Mouse (Mus musculus): ENCODE data around the gene Dennd1a. TPM values are rescaled to one million over a fixed set of nuclear protein-coding genes. Genes with fewer than 3 reads are reported as not detected.

Gene Dennd1a
- polyA plus RNA-seq, 1 experiment from 2014 or later = 9.6 TPM

DNA sequence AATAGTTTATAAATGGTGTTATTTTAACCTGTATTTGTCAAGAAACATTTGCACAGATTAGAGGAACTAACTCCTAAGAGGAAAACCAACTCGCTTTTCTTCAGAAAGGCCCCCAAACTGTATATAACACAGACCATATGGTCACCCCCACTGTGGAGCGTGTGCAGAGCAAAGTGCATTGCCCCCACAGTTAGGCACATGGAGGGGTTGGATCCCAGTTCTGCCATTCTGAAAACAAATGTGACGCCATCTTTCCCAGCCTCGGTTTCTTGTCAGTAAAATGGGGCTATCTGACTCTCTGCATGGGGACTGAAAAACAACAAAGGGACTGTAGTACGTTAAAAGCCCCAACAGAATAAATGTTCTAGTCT is 361.1 kb downstream of the Dennd1a start:
- H3K36me3 ChIP-seq (ENCODE audit: control insufficient read depth, insufficient read depth, low read length) = no peaks in the 10 kb centered on the region
- WGBS = 71% methylated on average over 5 of the region's 5 CpGs

DNA sequence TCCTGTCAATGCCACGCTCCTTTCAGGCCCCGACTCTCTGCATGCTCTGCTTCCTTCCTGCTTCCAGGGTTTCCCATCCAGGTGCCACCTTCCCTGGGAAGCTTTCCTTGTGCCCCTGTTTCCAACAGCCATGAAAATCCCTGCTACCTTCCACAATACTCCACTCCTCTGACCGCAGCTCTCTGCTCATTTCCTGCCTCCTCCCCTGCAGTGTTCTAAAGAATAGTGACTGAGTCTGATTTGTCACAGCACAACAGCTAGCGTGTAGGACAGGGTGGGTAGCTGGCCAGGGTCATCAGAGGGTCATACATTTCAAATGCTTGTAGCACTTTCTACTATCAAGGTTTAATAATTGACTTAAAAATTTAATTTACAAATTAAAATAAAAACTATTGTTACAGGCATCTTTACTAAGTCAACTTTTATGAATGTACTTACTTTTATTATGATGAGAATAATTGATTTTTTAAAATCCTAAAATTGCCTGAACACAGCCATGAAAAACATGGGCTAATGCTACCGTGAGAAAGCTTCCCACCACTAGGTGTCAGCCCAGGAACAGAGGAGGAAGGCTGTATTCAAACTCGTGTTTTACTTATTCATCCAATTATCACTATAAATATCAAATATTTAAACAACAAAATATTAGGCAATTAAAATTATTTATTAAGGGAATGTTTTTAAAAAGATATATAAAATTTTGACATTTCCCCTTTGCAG is 361.6 kb downstream of the Dennd1a start:
- Histone ChIP-seq H3K27me3 (replicated peaks; ENCODE audit: control insufficient read depth, insufficient read depth, low read length) (no peaks in the 10 kb centered on the region), H3K27ac (ENCODE audit: low read length) (no peak overlapping the region), H3K9ac (ENCODE audit: low read depth, low read length) (no peak overlapping the region), H3K4me2 (ENCODE audit: low read depth, low read length) (no peak overlapping the region), H3K4me3 (ENCODE audit: low read length) (no peak overlapping the region), H3K4me1 (ENCODE audit: control insufficient read depth, insufficient read depth, low read length) (no peaks in the 10 kb centered on the region), H3K9me3 (ENCODE audit: control insufficient read depth, low read length) (no peaks in the 10 kb centered on the region), H3K36me3 (ENCODE audit: control insufficient read depth, insufficient read depth, low read length) (no peaks in the 10 kb centered on the region)
- no peak for ATAC-seq
- 39% methylated on average over 6 of the region's 6 CpGs for WGBS

More for the DNA sequence above, 361.1 kb downstream of the Dennd1a start:
- Histone ChIP-seq H3K9me3 (ENCODE audit: control insufficient read depth, low read length) (no peaks in the 10 kb centered on the region), H3K9ac (ENCODE audit: low read depth, low read length) (no peak overlapping the region), H3K27ac (ENCODE audit: low read length) (no peak overlapping the region), H3K4me2 (ENCODE audit: low read depth, low read length) (no peak overlapping the region), H3K4me1 (ENCODE audit: control insufficient read depth, insufficient read depth, low read length) (no peaks in the 10 kb centered on the region), H3K27me3 (replicated peaks; ENCODE audit: control insufficient read depth, insufficient read depth, low read length) (no peaks in the 10 kb centered on the region), H3K4me3 (ENCODE audit: low read length) (no peak overlapping the region)
- ATAC-seq = no peak

DNA sequence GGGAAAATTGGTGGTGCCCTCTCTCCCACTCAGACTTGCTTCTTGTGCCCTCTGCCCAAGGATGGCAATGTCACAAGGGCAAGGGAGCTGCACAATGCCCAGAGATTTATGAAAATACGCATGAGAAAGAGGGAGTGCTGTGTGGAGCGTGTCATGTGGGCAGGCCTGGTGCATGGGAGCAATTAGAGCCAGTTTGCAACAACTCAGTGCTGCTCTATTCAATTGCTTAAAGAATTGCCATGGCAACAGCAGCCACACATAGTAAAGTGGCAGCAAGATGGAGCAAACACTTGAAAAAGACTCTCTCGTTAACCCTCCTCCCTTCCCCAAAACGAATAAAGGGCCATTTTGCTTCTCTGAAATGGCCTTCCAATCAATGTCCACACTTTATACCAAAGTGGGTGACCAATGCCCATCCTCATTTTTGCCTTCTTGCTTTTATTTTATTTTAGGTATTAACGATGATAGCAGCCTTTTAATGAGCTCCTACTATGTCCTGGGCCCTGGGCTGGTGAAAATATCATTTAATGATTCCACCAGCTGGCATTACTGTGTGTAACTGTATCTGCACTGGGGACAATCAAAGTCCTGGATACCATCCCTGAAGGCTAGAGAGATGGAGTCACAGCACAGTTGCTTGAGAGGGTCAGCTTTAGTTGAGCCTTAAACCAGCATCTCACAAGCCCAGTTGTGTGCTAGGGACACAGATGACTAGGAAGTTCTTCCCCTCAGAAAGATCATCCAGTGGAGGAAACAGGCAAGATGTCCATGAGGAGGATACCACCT is 378.3 kb downstream of the Dennd1a start:
- Histone ChIP-seq H3K27me3 (replicated peaks; ENCODE audit: control insufficient read depth, insufficient read depth, low read length) (no peaks in the 10 kb centered on the region), H3K9me3 (ENCODE audit: control insufficient read depth, low read length) (no peaks in the 10 kb centered on the region), H3K4me3 (ENCODE audit: low read length) (no peak overlapping the region), H3K36me3 (ENCODE audit: control insufficient read depth, insufficient read depth, low read length) (no peaks in the 10 kb centered on the region), H3K4me1 (ENCODE audit: control insufficient read depth, insufficient read depth, low read length) (no peaks in the 10 kb centered on the region), H3K9ac (ENCODE audit: low read depth, low read length) (no peak overlapping the region), H3K27ac (ENCODE audit: low read length) (no peak overlapping the region), H3K4me2 (ENCODE audit: low read depth, low read length) (no peak overlapping the region)
- 68% methylated on average over 5 of the region's 5 CpGs for WGBS
- no peak for ATAC-seq

DNA sequence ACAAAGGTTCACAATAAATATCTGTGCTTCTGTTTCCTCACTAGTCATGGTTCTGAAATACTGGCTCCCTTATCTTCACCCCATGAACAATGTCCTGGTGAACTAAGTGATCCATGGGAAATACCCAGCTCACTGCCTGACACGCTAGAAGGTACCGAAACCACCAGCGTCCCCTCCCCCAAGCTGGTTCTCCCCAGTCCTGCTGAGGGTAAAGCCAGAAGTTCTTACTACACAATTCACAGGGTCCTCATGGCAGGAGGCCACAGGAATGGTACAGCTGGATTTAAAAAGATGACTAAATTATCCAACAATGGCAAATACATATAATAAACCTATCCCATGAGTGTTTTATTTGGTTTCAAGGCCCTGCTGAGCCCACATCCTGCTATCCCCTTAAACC is 378.9 kb downstream of the Dennd1a start:
- H3K27me3 ChIP-seq (replicated peaks; ENCODE audit: control insufficient read depth, insufficient read depth, low read length) = no peaks in the 10 kb centered on the region
- no peaks in the 10 kb centered on the region for H3K4me1 ChIP-seq (ENCODE audit: control insufficient read depth, insufficient read depth, low read length)
- 89% methylated on average over 3 of the region's 3 CpGs for WGBS
- H3K36me3 ChIP-seq (ENCODE audit: control insufficient read depth, insufficient read depth, low read length) = no peaks in the 10 kb centered on the region
- no peak overlapping the region for H3K27ac ChIP-seq (ENCODE audit: low read length)
- H3K9ac ChIP-seq (ENCODE audit: low read depth, low read length) = no peak overlapping the region
- no peak for ATAC-seq
- no peak overlapping the region for H3K4me3 ChIP-seq (ENCODE audit: low read length)
- H3K4me2 ChIP-seq (ENCODE audit: low read depth, low read length) = no peak overlapping the region
- H3K9me3 ChIP-seq (ENCODE audit: control insufficient read depth, low read length) = no peaks in the 10 kb centered on the region

DNA sequence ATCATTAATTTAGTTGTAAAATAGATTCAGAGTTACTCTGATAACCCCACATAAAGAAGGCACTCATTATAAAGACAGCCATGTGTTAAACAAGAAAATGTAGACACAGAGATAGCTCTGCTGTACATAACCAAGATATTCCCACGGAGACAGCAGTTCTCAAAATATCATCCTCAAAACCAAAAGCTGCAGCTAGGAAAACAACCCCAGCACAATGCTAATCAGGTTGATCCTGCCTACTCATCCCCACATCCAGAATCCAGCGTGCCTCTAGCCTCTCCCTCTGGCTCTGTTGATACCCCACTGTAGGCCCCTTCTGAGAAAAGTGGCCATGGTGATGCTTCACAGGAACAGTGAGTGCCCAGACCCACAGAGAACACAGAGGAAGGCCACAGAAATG is 380.9 kb downstream of the Dennd1a start:
- no peak overlapping the region for H3K4me2 ChIP-seq (ENCODE audit: low read depth, low read length)
- no peak for ATAC-seq
- no peak overlapping the region for H3K27ac ChIP-seq (ENCODE audit: low read length)
- H3K27me3 ChIP-seq (replicated peaks; ENCODE audit: control insufficient read depth, insufficient read depth, low read length) = no peaks in the 10 kb centered on the region
- H3K36me3 ChIP-seq (ENCODE audit: control insufficient read depth, insufficient read depth, low read length) = no peaks in the 10 kb centered on the region
- 73% methylated on average over 2 of the region's 2 CpGs for WGBS
- no peak overlapping the region for H3K4me3 ChIP-seq (ENCODE audit: low read length)
- no peaks in the 10 kb centered on the region for H3K9me3 ChIP-seq (ENCODE audit: control insufficient read depth, low read length)
- H3K9ac ChIP-seq (ENCODE audit: low read depth, low read length) = no peak overlapping the region
- no peaks in the 10 kb centered on the region for H3K4me1 ChIP-seq (ENCODE audit: control insufficient read depth, insufficient read depth, low read length)

DNA sequence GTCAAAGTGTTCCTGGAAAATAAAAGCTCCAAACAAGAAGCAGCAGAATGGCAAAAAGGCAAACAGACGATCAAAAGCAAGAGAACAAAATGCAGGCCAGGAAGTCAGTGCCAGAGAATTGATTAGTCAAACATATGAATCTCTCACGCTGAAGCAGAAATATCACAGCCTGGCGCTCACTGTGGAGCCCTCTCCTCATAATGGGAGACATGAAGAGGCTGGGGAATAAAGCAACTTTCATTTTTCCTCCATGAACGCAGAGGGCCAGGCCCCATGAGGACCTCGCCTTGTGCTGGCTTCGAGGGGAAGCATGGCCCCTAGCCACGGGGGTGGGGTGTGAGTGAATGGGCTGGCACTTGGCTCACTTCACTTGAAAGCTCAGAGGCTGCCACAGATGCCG is 383.9 kb downstream of the Dennd1a start:
- H3K4me2 ChIP-seq (ENCODE audit: low read depth, low read length) = no peak overlapping the region
- no peak for ATAC-seq
- WGBS = 75% methylated on average over 8 of the region's 8 CpGs

DNA sequence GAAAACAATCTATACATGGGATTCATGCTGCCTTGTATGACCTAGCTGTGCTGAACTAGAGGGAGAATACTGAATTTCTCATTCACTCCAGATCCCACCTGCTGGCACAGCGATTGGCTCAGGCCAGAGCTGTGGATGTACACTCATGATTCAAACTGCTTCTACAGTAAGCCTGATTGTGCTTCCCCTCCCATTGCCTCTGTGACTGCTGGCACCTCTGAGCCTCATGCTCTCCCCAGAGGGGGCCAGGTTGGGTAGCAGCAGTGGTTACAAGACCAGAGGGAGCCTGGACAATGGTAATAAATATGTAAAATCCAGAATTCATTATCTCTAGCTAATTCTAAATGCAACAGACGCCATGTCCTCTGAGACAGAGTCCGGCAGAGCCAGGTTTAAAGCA is 404.0 kb downstream of the Dennd1a start:
- Histone ChIP-seq H3K27ac (ENCODE audit: low read length) (no peak overlapping the region), H3K4me2 (ENCODE audit: low read depth, low read length) (no peak overlapping the region), H3K4me3 (ENCODE audit: low read length) (no peak overlapping the region), H3K4me1 (ENCODE audit: control insufficient read depth, insufficient read depth, low read length) (0 out of 2 replicates have a peak, but pooled peaks cover 3% of the 10 kb centered on the region), H3K9ac (ENCODE audit: low read depth, low read length) (no peak overlapping the region), H3K36me3 (ENCODE audit: control insufficient read depth, insufficient read depth, low read length) (no peaks in the 10 kb centered on the region), H3K9me3 (ENCODE audit: control insufficient read depth, low read length) (no peaks in the 10 kb centered on the region), H3K27me3 (replicated peaks; ENCODE audit: control insufficient read depth, insufficient read depth, low read length) (no peaks in the 10 kb centered on the region)
- WGBS = 79% methylated on average over 3 of the region's 3 CpGs
- no peak for ATAC-seq

More for the DNA sequence above, 383.9 kb downstream of the Dennd1a start:
- Histone ChIP-seq H3K36me3 (ENCODE audit: control insufficient read depth, insufficient read depth, low read length) (no peaks in the 10 kb centered on the region), H3K27ac (ENCODE audit: low read length) (no peak overlapping the region), H3K4me3 (ENCODE audit: low read length) (no peak overlapping the region), H3K9ac (ENCODE audit: low read depth, low read length) (no peak overlapping the region), H3K27me3 (replicated peaks; ENCODE audit: control insufficient read depth, insufficient read depth, low read length) (no peaks in the 10 kb centered on the region), H3K9me3 (ENCODE audit: control insufficient read depth, low read length) (no peaks in the 10 kb centered on the region), H3K4me1 (ENCODE audit: control insufficient read depth, insufficient read depth, low read length) (no peaks in the 10 kb centered on the region)

DNA sequence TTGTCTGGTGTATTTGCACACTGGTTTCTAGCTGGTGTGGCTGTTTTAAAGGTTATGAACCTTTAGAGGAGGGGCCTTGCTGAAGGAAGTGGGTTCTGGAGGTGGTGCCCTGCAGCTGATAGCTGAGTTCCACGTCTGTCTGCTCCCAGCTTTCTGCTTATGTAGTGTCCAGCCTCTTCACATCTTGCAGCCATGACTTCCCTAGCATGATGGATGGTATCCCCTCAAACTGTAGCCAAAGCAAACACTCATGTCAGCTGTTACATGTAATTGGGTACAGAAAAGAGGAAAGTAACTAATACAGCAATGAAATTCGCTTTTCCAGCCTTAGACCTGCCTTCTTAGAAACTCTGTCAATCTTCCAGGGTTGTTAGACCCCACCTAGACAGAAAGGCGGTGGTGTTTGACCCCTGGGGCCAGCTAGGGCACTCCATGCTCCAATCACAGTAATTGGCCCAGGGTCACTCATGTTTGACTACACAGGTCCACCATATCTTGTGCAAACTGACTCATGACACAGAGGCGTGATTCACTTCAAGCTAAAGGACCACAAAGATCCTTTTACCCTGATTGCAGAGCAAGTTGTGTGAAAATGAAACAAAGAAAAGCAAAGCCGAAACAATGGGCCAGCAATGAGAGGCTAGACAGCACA is 405.8 kb downstream of the Dennd1a start:
- WGBS = 53% methylated on average over 5 of the region's 5 CpGs
- Histone ChIP-seq H3K4me1 (ENCODE audit: control insufficient read depth, insufficient read depth, low read length) (0 out of 2 replicates have a peak, but pooled peaks cover 3% of the 10 kb centered on the region), H3K9me3 (ENCODE audit: control insufficient read depth, low read length) (no peaks in the 10 kb centered on the region), H3K4me3 (ENCODE audit: low read length) (no peak overlapping the region), H3K27ac (ENCODE audit: low read length) (0 out of 2 replicates have a peak overlapping the region, but pooled peaks have one; percentile 6), H3K9ac (ENCODE audit: low read depth, low read length) (no peak overlapping the region), H3K27me3 (replicated peaks; ENCODE audit: control insufficient read depth, insufficient read depth, low read length) (no peaks in the 10 kb centered on the region), H3K36me3 (ENCODE audit: control insufficient read depth, insufficient read depth, low read length) (no peaks in the 10 kb centered on the region), H3K4me2 (ENCODE audit: low read depth, low read length) (no peak overlapping the region)
- ATAC-seq = peak; percentile 82

DNA sequence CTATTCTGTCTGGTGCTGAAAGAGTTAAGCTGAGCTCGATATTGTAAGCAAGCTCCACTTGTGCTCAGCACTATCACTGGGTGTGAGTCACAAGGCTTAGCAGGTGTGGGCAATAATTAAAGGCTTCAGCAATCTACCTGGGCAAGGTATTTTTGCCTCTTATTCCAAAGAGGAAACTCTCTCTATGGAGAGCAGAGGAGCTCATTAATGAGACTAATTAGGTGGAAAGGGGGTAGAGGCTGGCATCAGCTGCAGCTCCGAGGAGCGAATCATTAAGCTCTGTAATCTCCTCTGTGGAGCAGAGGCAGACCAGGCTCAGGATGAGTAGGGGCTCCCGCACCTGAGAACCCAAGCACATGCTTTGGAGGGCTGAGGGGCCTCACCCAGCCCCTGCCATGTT is 407.5 kb downstream of the Dennd1a start:
- Histone ChIP-seq H3K36me3 (ENCODE audit: control insufficient read depth, insufficient read depth, low read length) (no peaks in the 10 kb centered on the region), H3K9me3 (ENCODE audit: control insufficient read depth, low read length) (no peaks in the 10 kb centered on the region), H3K4me1 (ENCODE audit: control insufficient read depth, insufficient read depth, low read length) (0 out of 2 replicates have a peak, but pooled peaks cover 3% of the 10 kb centered on the region), H3K4me2 (ENCODE audit: low read depth, low read length) (no peak overlapping the region), H3K9ac (ENCODE audit: low read depth, low read length) (no peak overlapping the region), H3K27ac (ENCODE audit: low read length) (no peak overlapping the region), H3K27me3 (replicated peaks; ENCODE audit: control insufficient read depth, insufficient read depth, low read length) (no peaks in the 10 kb centered on the region), H3K4me3 (ENCODE audit: low read length) (no peak overlapping the region)
- ATAC-seq = peak; percentile 54; the same call in 1 of the 2 replicates
- 39% methylated on average over 4 of the region's 4 CpGs for WGBS

Measured in intestine, embryonic 16.5 days (tissue).